Mouse (Mus musculus): ENCODE measurements around the gene Adgrg3.
A peak's percentile ranks its signal among the peaks of the same experiment; 100 is the strongest.

Adgrg3 gene

DNA sequence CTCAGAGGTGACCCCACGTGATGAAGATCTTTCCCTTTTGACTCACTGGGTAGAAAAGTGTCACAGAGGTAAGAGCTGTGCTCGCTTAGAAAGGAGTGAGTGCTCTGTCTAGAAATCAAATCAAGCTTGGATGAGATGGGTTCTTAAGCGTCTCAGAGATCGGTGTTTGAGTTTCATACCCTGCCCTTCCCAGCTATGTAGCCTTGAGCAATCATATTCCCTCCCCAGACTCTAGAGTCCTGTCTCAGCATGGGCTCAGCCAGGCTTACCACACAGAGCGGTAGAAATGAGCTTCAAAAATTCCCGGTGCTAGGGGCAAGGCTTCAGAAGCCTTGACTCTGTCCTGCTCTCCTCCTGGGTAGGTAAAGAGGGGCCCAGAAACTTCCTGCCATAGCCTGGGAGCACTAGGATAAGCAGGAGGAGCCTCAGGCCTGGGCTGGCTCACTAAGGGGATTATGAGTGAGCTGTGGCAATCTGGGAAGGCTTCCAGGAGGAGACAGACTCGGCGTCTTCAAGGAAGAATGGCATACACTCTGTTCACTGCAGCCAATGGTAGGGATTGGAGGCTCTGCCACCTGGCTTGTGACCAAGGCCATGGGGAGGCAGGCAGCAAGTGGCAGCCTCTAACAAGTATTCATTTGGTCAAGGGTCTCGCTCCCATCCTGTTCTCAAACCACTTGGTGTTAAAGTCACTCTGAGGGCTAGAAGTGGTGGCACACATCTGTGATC is 24.3 kb upstream of the Adgrg3 start:
- no peak for DNase-seq (ENCODE audit: low read depth)

DNA sequence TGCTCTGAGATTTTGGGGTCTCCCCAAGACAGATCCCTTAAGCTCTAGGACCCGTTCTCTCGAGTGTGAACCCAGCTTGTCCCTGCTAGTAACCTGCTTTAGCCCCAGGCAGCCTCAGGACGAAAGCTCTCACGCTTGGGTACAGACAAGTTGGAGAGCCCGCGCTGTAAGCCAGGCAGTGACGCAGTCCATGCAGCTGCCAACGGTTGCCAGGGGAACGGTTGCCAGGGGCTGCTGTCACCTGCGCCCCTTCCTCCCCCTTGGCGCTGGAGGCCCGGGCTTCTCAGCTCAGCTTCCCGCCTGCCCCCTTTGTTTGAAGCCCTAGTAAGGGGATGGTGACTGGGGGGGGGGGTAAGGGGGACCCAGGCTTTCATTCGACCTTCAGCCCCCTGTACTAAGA is 23.5 kb upstream of the Adgrg3 start:
- no peak for DNase-seq (ENCODE audit: low read depth)

DNA sequence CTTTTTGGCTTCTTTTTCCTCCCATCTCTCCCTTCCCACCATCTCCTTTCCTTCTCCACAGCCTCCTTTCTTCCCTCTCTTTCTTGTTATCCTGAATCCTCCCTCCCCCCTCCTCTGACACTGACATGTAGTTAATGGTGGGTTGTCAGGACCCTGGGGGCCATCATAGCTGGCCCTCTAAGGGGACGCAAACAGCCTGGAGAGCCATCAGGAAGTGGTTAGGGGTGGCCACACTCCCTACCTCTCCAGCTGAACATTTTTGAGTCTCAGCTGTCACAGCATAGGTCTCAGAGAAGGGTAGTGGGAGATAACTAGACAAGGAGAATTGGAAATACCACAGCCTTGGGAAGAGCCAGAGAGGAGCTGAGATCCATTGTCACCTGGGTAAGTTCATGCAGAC is 23.0 kb upstream of the Adgrg3 start:
- no peak for DNase-seq (ENCODE audit: low read depth)

DNA sequence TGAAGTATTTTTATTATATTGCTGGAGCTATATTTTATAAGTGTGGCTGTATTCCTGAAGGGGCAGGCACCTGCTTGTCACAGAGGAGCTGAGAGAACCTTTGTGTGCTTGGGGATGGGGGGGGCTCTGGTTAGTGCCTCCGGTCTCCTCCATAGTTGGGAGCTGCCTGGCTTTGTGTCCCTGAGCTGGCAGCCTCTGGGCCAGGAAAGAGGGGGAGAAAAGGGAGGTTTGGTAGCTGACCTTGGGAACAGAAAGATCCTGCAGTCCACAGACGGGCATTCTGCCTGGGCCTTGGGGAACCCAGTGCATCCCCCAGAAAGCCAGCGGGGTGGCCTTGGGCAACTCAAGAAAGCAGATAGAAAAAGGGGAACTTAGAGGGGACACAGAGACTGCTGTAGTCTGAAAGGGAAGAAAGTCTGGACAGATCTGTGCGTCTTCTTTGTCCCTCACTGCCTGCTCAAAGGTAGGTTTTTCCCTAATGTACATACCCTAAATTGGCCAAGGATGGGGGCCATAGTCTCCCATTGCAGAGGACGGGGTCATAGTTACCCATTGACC is 22.1 kb upstream of the Adgrg3 start:
- no peak for DNase-seq (ENCODE audit: low read depth)

DNA sequence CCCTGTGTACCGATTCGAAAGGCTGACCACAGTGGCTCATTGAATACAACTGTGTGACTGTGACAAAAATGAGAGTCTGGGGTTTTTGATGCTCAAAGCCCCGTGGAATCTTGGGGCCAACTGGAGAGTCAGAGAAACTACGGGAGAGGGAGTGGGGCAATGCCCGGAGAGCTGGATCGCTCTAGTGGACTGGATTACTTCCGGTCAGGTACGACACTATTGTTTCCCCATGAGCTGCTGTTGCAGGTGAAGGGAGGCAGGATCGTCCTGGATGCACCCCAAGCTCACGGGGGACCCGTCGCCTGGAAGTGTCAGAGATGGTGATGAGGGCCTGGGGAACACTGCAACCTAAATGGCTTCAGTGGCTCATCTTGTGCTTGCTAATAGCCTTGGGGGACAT is 21.5 kb upstream of the Adgrg3 start:
- no peak for DNase-seq (ENCODE audit: low read depth)

DNA sequence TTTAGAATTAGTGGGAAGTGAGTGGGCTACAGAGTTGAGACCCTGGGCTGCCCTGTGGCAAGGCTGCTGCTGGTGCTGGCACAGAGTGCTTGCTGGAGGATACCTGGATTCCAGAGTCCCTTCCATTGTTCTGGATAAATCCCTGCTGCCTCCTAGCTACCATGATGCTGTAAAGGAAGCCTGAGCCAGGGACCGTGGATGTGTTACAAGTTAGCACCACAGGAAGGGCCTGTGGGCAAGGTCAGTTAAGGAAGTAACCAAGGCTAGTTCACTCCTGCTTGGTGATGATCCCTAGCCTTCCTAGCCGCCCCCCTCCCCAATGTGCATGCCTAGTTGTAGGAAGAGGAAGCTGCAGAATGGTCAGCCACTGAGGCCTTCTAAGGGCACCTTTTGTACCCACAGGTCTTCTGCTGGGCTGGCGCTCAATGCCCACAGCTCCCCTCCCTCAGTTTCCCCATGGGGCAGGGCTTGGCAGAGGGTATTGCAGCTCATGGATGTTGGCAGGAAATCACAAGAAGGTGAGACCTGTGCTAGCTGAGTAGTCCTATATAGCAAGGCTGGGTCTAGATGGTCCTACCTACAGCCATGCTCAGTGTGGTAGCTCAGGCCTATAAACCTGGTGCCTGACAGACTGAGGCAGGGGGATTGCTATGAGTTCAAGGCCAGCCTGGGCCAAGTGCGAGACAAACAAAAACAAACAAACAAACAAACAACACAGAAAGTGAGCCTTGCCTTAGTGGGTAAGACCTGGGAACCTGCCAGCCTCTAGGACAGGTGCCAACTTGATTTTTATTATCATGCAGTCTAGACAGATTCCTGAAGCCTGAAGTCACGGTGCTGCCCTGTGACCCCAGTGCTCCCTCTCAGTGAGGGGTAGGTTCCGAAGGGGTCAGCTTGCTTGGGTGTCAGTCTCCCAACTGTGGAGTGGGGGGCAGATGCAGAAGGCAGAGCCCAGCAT is 20.3 kb upstream of the Adgrg3 start:
- no peak for DNase-seq (ENCODE audit: low read depth)

DNA sequence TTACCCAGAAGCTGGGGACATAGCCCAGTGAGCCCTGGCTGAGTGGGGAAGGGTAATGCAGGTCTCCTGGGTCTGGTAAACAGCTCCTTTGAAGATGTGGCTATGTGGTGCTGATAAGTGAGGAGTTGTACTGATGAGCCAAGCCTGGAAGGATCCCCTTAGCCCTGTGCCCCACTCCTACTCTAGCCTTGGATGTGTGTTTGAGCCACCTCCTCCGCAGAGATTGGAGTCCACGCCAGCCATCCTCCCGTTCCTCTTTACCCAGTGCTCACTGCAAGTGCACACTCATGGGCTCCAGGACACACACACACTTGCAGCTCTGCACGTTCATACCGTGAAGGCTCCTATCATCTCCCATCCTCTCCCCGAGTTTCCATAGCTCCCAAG is 19.6 kb upstream of the Adgrg3 start:
- no peak for DNase-seq (ENCODE audit: low read depth)

DNA sequence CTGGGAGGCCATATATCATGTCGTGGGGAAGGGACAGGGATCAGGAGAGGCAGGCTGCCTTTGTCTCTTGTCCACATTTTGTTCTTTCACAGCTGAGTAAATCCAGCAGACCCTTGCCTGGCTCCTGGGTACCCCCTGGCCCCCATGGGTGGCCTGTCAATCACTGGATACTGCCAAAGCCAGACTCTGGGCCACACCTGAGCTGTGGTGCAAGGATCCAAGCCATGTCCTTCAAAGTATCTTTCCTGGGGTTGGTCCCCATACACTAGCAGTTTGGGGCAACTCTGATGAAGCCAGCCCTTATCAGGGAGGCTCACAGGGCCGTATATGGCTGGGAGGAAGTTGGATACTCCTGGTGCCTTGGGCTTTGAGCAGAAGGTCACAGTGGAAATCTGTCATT is 19.1 kb upstream of the Adgrg3 start:
- no peak for DNase-seq (ENCODE audit: low read depth)

DNA sequence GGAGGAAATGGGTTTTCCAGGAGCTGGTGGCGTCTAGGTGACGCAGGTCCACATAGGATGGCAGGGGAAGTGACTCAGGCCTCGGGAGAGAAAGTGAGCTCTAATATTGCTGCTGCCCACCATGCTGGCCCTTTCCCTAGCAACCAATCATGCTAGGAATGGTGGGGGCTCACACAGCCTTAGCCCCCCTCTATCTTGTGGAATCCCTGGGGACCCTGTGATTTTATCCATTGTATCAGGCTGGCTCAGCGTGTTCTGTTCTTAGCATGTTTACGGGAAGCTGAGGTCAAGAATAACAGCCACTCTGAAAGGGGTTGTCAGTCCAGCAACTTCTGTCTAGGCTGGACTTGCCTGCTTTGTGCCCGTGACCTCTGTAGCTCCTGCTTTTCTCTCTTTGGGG is 18.5 kb upstream of the Adgrg3 start:
- no peak for DNase-seq (ENCODE audit: low read depth)

DNA sequence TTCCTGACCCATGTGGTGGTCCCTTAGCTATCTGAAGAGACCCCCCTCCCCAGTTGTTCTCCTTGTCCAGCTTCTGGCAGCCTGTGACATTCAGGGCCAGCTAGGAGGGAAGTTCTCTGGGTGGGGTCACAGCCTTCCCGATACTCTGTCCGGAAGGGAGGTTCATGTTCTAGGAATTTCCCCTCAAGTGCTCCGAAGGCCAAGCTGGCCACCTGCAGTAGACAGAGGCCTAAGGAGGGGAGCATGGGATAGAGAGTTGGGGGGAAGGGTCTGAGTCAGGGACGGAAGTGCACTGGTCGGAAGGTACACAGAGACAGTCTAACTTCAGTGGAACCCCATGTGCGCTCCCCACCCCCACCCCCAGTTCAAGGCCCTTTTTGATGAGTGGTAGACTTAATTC is 17.5 kb upstream of the Adgrg3 start:
- DNase-seq (ENCODE audit: low read depth): no peak

DNA sequence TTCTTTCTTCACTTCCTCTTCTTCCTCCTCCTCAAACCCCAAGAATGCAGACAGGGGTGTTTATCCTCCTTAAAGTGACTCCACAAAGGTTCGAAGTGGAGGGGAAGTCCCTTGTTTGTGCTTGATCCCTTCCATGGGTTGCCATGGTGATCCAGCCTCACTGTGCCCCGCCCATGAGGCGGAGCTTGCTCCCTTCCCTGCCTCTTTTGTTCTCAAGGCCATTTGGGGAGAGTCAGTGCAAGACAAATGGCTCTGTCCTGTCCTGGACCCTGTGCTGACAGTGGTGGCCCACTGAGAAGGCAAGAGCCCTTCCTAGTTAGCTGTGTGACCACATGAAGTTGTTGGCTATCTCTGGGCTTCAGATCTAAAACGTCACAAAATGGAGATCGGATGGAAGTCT is 16.8 kb upstream of the Adgrg3 start:
- DNase-seq (ENCODE audit: low read depth): peak; percentile 80

DNA sequence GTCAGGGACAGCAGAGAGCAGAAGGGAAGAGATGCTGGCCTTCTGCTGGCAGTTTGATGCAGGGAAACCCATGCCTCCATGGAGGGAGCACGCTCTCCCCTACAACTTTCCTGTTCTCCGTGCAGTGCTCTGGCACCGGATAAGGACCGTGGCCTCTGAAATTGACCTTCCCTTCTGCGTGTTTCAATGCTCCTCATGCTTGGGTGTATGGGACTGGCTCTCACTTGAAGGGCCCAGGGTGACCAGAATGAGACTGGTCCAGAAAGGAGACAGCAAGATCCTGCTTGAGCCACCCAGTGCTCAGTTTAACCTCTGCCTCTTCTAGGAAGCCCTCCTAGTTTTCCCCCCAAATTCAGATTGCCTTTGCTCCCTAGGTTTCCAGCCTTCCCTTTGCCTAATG is 16.3 kb upstream of the Adgrg3 start:
- no peak for DNase-seq (ENCODE audit: low read depth)

DNA sequence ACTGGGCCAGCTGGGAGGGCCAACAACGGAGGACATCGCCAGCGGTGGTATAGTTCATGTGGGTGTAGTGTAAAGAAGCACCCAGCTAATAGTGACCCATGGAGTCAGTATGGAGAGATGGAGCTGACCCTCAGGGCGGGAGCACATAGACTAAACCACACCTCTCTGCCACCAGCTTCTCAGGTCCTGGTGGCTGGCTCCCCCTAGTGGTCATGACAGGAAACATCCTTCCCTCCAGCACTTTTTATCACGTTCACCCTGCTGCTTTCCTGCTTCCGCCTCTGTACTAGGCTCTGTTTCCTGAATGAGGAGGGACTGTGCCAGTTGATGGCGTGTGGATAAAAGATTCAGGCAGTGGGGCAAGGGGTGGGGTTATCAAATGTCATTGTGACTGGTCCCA is 15.8 kb upstream of the Adgrg3 start:
- DNase-seq (ENCODE audit: low read depth): peak; percentile 89

DNA sequence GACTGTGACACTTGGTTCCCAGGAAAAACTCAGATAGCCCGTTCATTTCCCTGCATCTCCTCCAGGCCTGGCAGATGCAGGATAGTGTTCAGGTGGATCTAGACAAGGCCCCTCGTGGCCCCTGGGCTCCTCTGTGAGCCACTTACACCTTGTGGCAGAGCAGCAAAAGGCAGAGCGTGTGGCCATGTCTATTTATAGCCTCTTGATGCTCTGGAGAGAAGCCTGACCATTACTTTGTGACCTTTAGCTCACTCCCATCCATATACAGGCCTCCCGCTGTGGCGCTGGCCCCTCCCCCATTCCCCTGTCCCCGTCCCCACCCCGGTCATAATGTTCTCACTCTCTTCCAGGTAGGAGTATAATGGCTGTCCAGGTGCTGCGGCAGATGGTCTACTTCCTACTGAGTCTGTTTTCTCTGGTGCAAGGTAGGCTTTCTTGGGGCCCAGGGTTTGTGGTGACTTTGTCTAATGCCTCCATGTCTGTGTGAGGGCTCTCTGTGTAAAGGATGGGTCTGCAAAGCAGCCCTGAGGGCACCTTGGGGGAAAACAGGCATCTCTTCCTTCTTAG is 15.3 kb upstream of the Adgrg3 start:
- no peak for DNase-seq (ENCODE audit: low read depth)

DNA sequence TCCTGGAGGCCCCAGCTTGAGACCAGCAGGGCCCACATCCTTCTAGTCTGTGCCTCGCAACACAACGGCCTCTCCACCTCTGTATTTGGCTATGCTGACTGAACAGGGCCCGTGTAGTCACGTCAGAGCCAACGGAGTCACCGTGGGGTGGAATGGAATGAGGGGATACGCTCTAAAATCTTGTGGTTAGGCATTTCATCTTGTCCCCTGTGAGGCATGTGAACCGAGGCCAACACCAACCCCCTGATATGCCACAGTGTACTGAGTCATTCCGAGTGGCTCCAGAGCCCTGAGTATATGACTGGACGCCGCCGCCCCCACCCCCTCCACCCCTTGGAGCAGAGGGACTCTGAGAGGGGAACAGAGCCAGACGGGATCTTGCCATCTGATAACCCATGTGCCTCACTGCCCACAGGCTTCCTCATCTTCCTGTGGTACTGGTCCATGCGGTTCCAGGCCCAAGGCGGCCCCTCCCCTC is 5.0 kb upstream of the Adgrg3 start:
- DNase-seq (ENCODE audit: low read depth): no peak

DNA sequence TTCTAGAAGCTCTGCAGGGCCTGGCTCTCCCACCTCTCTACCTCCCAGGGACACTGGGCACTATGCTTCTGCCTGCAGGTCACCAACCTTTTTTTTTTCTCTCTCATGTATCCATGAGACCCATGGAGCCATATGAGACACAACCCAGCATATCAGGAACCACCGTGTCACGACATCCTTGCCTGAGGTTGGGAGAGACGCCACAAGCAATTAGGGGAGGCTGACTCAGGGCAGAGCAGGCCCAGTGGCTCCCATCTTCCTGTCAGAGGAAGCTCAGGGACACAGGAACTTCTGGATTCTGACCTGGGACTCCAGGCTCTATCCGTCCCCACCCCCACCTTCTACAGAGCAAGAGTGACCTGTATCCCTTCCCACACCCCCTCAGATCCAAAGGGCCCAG is 1.6 kb upstream of the Adgrg3 start:
- DNase-seq (ENCODE audit: low read depth): no peak

DNA sequence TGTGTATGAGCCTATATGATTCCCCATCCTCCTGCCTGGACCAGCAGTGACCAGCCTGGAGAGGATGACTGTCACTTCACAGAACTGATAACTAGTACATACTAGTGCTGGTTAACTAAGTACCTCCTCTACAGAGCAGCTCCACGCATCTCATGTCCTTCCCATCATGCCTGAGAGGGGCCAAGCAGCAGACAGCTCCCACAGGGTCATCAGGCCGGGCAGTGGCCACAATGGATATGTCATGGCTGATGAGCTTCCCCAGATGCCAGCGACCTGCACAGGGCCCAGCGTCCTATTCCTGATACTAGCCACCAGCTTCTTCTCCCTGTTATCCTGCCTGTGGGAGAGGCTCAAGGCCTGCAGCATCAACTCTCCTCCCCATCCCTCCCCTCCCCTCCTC is 808 bp upstream of the Adgrg3 start:
- DNase-seq (ENCODE audit: low read depth): no peak

DNA sequence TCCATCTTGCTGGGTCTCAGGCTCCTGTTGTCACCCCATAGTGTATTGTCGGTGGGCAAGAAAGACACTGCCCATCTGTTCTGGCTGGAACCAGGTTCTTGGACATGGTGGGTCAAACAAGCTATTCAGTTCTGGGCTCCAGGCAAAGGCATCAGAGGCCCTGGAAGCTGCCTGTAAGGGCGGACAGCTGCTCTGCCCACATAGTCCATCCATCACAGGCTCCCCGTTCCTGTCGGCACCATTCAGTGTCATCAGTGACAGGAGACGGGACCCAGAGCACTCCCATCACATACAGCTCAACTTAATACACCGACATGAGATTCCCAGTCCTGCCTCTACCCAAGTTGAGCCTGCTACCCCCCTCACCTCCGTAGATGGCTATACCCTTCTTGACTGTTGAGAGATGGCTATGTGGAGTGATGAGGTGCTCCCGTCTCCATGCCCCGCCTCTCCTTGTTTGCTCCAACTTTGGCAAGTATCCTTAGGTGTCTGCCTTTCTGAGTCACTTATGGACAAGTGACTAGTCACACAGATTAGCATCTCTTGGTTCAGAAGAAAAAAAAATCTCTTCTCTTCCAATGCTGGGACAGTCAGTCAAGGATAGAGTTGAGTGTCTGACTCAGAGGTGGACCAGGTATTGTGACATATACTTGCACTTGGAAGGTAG is 610 bp downstream of the Adgrg3 start:
- no peak for DNase-seq (ENCODE audit: low read depth)

DNA sequence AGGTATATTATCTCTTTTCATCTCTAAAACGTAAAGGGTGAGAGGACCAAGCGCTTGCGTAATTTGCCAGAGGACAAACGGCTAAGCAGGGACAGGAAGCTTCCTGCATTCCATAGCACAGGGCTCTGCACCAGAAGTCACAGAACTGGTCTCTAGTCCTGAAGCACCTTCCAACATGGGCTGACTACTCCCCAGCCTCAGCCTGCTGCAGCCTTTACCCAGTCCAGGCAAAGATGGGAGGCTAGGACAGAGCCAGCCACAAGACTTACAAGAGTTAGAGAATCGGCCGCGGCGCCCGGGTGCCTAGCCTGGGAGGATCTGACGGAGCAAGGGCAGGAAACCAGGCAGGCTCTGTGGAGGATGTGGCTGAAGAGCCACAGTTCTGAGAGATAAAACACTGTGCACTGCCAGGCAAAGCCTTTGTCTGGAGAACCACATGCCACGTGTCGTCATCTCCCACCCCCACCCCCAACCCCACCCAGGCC is 2.8 kb downstream of the Adgrg3 start:
- peak; percentile 46 for DNase-seq (ENCODE audit: low read depth)

DNA sequence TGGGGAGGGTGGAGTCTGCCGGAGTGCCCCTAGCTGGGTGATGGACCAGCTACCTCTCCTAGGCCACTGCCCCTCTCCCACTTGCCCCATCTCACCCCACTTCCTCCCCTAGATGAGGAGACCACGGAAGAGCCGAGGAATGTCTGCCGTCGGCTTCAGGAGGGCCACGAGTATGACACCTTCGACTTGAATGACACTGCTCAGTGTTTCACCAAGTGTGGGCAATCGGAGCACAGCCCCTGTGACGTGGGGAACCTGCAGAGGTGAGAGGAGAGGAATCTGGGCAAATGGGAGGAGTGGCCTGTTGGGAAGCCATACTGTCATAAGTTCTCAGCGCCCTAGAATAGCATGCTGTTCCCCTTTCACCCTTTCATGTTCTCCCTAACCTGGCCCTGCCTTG is 3.3 kb downstream of the Adgrg3 start:
- no peak for DNase-seq (ENCODE audit: low read depth)

DNA sequence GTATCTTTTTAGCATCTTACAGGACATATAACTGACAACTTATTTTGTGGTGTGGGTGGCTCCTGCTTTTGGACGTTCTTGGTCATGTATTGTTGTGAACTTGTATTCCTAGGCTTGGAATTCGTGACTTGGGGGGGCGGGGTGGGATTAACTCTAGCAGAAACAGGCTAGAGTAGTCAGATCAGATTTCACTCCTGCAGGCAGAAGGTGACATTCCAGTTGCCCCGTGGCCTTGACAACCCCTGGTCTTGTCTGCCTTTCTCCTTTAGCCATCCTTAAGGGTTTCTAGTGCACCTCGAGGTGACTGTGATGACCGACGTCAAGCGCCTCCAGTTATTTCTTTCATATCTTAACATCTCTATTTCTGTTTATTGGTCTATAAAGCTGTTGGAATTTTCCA is 5.7 kb downstream of the Adgrg3 start:
- no peak for DNase-seq (ENCODE audit: low read depth)

DNA sequence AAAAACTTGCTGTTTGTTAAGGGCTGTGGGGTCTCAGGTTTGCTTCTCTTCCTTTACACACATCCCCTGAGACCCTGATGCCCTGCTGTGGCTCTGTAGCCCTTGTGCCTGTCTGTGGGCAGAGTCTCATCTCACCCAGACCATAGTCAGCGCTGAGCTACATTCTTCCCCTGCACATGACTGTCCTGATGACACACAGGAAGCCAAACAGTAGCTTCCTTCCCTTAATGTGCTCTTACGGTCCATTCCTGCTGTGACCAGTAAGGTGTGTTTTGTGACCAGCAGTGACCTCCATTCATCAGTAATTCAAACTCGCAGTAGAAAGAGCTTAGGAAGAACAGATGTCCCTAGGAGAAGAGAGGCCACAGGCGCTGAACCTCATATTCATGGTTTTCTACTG is 6.9 kb downstream of the Adgrg3 start:
- no peak for DNase-seq (ENCODE audit: low read depth)

Measured in induced T-regulatory cell, adult 2 months (primary cell).